In genomic region chr3:27938381-27939323, GRCm38 (mm10) we compare ENCODE assay signal across 7 mouse cellular contexts. TPM values are rescaled to one million over a fixed set of nuclear protein-coding genes. Genes with fewer than 3 reads are reported as not detected.
DNase-seq lines count a peak whose midpoint lies in the region; ATAC-seq and TF ChIP-seq lines count a peak whose summit lies in the region.

Gene Pld1 (plus strand): TSS chr3:27938695.

- H3K4me1 ChIP-seq in embryonic facial prominence, embryonic 10.5 days, result peaks cover 21% of the 10 kb centered on the region
- H3K4me1 ChIP-seq in intestine, postnatal 0 days (replicated peaks; ENCODE audit: control insufficient read depth, insufficient read depth, low read length), result 0 out of 2 replicates have a peak, but pooled peaks cover 4% of the 10 kb centered on the region

- H3K27ac ChIP-seq in embryonic facial prominence, embryonic 10.5 days (replicated peaks), result peak within 1 kb of the TSS; percentile 83
- peak within 1 kb of the TSS; percentile 84 for H3K27ac ChIP-seq in intestine, postnatal 0 days (ENCODE audit: low read depth, low read length)

- no peaks in the 10 kb centered on the region for H3K36me3 ChIP-seq in embryonic facial prominence, embryonic 10.5 days (replicated peaks)
- no peaks in the 10 kb centered on the region for H3K36me3 ChIP-seq in intestine, postnatal 0 days (ENCODE audit: control insufficient read depth, insufficient read depth)

- no peak for TF ChIP-seq CTCF in intestine, postnatal 0 days (IDR thresholded peaks at IDR 0.05; ENCODE audit: low read depth)

- DNase-seq in adrenal gland, postnatal 36 days, result peak; percentile 74 to 81
- peak; percentile 70 for DNase-seq in embryonic facial prominence, embryonic 10.5 days (ENCODE audit: low spot score)
- DNase-seq in gonadal fat pad, adult 2 months (ENCODE audit: low read depth), result peak; percentile 47
- DNase-seq in left cerebral cortex, postnatal 36 days (ENCODE audit: low spot score in 2 of 2), result peak; percentile 48 to 56
- DNase-seq in right cerebral cortex, postnatal 25 days, result peak; percentile 45

- under 1% methylated on average over 68 of the region's 68 CpGs for WGBS in embryonic facial prominence, embryonic 10.5 days
- under 1% methylated on average over 65 of the region's 68 CpGs for WGBS in intestine, postnatal 0 days

- H3K27me3 ChIP-seq in embryonic facial prominence, embryonic 10.5 days (replicated peaks; ENCODE audit: low read depth, poor library complexity, severe bottlenecking), result peaks cover 29% of the 10 kb centered on the region
- no peaks in the 10 kb centered on the region for H3K27me3 ChIP-seq in intestine, postnatal 0 days (replicated peaks; ENCODE audit: control insufficient read depth, insufficient read depth, low read length)

- H3K9ac ChIP-seq in intestine, postnatal 0 days (ENCODE audit: low read depth, low read length), result peak within 1 kb of the TSS; percentile 65

- ATAC-seq in intestine, postnatal 0 days, result peak; percentile 84
- peak; percentile 84 for ATAC-seq in megakaryocyte-erythroid progenitor cell, adult 5-6 weeks (replicated peaks; ENCODE audit: low FRiP score, low TSS enrichment, poor library complexity, severe bottlenecking)

- H3K9me3 ChIP-seq in embryonic facial prominence, embryonic 10.5 days, result no peaks in the 10 kb centered on the region
- H3K9me3 ChIP-seq in intestine, postnatal 0 days (ENCODE audit: control insufficient read depth), result no peaks in the 10 kb centered on the region

- intact Hi-C loops in left cerebral cortex, postnatal 36 days (cut with DNase I), result no loop called here

- H3K4me3 ChIP-seq in embryonic facial prominence, embryonic 10.5 days, result peak within 1 kb of the TSS; percentile 79
- peak within 1 kb of the TSS; percentile 63 for H3K4me3 ChIP-seq in intestine, postnatal 0 days (ENCODE audit: low read depth, low read length)

- H3K4me2 ChIP-seq in intestine, postnatal 0 days (replicated peaks; ENCODE audit: low read depth), result peak within 1 kb of the TSS; percentile 99

RNA-seq across cellular contexts. Expression of gene Pld1, which starts in this region (rescaled TPM):
- total RNA-seq in adrenal gland, postnatal 36 days (2021), result 1 to 10 TPM; 6.5 to 6.8 TPM
- 2.0 and 2.3 TPM in 2 replicates for polyA plus RNA-seq in embryonic facial prominence, embryonic 10.5 days (2016; fragmentation: Nextera tagmentation; extraction: Ambion mirVana)
- 2.7 and 4.8 TPM in 2 replicates for polyA plus RNA-seq in gonadal fat pad, adult 2 months (2012; rRNA removed)
- polyA plus RNA-seq in intestine, postnatal 0 days (2015; fragmentation: Nextera tagmentation; extraction: Ambion mirVana), result 18.1 and 19.2 TPM in 2 replicates
- 10 to 100 TPM in 1 of 2 experiments, 1 to 10 TPM in 1; 6.9 to 13.7 TPM for total RNA-seq in left cerebral cortex, postnatal 36 days (2021)
- total RNA-seq in megakaryocyte-erythroid progenitor cell, adult 5-6 weeks (2014; fragmentation: Nextera tagmentation), result 0.76 and 1.4 TPM in 2 replicates
- 0.99 and 1.2 TPM in 2 replicates for total RNA-seq in megakaryocyte-erythroid progenitor cell, adult 5-6 weeks (2017)

Comparison
In these comparisons a context has a peak if more than half of its experiments do, and no peak if none do; other contexts are left out.
1. Peak in every context shown above with its lines: DNase-seq, ATAC-seq, H3K4me3 ChIP-seq and H3K27ac ChIP-seq.